Mouse (Mus musculus) C2C12 (cell line): ENCODE measurements around the gene Ptpru.

Experiments
- CTCF ChIP-seq: IDR thresholded peaks from one replicate; pipeline ENCODE4 v1.5.1; 2011; ENCODE audit not compliant: control insufficient read depth, insufficient read depth, insufficient read length
- MAX ChIP-seq: IDR thresholded peaks from one replicate; pipeline ENCODE4 v1.6.1; 2011; ENCODE audit warnings: mild to moderate bottlenecking, control low read depth
- MYOD1 ChIP-seq: IDR thresholded peaks from one replicate; pipeline ENCODE4 v1.6.1; 2011; ENCODE audit warnings: low read depth; ENCODE audit not compliant: control insufficient read depth, insufficient read length

DNA sequence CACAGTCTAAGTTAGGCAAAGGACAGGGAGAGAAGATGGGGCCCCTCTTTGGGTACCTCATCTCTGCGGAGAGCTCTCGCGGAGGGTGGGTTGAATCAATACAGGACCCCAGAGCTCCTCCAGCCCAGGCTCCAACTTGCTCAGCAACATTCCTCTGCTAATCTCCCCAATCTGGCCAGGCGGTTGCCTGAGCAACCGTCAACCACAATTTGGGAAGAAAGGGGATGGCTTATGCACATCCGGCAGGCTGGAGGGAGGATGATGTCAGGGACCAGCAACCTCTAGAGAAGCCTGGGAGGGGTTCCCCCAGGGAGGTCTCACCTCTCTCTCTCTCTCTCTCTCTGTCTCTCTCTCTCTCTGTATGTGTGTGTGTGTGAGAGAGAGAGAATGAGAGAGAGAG is 11.2 kb downstream of the Ptpru start:
- TF ChIP-seq CTCF: no peak
- TF ChIP-seq MYOD1: no peak
- TF ChIP-seq MAX: no peak
